Mouse (Mus musculus) right cerebral cortex, postnatal 36 days (tissue): Measurements from ENCODE around the gene Klhl30.
A peak's percentile ranks its signal among the peaks of the same experiment; 100 is the strongest.

Experiments used
- DNase-seq, 2 experiments: peaks; one replicate each; pipeline ENCODE4 v3.0.0; 2022; ENCODE audit warnings: low spot score in 2 of 2, mixed read lengths in 1 of 2

Klhl30 gene

DNA sequence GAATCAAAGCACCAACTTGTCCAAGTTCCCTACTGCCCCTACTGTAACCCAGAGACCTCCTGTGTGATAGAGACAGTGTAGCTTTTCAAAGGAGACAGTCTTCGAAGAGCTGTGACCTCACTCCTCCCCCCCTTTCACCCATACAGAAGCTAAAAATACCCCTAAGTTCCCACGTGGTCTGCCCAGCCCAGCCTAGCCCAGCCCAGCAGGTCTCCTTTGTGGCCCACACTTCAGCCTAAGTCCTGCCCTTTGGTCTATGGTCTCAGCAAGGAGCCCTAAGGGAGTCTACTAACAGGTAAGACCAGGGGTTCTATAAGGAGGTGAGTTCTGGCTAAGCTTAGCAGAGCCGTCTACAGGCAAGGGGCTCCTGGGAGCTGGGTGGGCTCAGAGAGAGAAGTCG is at the start of gene Klhl30:
Gene Klhl30, plus strand, starts transcription at position 176 of the 400 bp plus-strand sequence.
- no peak for DNase-seq

GRCm38 (mm10) chr1:91301206-91301920 is 49.5 kb upstream of the Klhl30 start:
- no peak for DNase-seq

DNA sequence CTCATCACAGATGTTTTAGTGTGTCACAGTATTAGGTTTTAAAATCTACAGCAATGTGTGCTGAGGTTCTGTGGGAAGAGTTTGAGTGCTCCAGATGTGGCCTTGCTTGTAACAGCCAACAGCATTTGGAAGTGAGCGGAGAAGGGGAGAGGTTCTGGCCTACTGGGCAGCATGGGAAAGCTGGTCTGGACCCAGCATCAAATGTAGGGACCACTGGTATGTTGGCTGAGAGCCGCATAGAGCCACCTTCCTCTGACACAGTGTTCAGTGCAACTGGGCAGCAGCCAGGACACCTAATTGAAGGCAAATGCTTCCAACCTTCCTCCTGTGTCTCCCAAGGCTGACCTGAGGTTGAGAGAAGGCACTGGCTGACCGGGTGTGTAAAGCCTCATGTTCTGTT is 48.8 kb upstream of the Klhl30 start:
- DNase-seq: no peak

DNA sequence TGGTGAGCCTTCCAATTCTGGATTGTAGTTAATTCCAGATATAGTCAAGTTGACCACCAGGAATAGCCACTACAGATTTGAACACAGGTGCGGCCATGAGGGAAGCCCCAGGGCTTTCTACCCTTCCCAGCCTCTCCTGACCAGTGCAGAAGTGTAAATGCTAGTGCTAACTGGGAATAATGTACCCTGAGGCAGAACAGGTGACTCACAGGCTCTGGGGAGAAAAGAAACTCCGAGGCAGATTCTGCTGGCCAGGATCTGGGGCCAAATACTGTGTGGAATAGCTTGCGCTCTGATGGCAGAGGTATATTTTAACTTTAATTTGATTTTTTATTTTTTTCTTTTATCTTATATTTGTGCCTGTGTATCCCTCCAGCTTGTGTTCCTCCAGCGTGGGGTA is 46.2 kb upstream of the Klhl30 start:
- no peak for DNase-seq

- DNase-seq: no peak
Measured at GRCm38 (mm10) chr1:91309366-91310085, 41.3 kb upstream of the Klhl30 start.

DNA sequence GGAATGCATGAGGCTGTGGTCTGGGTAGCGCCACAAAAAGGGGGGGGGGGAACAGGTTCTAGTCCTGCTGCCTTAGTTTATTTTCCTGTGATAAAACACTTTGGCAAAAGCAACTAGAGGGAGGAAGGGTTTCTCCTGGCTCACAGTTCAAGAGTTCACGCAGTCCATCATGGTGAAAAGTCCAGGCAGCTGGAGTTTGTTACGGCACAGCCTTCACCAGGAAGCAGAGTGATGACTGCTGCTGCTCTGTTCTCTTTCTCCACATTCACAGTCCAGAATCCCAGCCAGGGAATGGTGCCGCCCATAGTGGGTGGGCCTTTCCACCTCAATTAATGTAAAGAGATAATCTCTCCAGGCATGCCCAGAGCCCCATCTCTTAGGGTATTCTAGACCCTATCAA is 38.5 kb upstream of the Klhl30 start:
- no peak for DNase-seq

DNA sequence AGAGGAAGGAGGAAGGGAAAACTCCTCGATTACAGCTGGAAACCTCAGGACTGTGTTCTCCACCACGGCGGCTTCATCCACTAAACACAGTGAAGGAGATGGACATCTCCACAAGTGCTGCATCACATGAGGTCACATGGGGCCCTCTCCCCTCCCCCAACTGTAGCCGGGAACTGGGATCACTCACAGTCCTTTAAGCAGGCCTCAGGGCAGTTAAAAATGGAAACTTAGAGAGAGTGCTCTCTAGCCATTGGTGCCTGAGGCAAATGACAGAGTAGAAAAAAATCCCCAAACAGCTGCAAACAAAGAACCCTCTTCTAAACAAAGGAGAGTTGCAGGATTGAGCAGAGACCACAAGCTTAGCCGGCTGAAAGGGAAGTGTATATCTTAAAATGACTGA is 37.6 kb upstream of the Klhl30 start:
- DNase-seq: no peak

GRCm38 (mm10) chr1:91317656-91318055 is 33.2 kb upstream of the Klhl30 start:
- no peak for DNase-seq

- no peak for DNase-seq
Measured at GRCm38 (mm10) chr1:91321760-91322438, 28.9 kb upstream of the Klhl30 start, which contains the start of gene Espnl. Gene Espnl, plus strand, starts transcription at chr1:91322075.

DNA sequence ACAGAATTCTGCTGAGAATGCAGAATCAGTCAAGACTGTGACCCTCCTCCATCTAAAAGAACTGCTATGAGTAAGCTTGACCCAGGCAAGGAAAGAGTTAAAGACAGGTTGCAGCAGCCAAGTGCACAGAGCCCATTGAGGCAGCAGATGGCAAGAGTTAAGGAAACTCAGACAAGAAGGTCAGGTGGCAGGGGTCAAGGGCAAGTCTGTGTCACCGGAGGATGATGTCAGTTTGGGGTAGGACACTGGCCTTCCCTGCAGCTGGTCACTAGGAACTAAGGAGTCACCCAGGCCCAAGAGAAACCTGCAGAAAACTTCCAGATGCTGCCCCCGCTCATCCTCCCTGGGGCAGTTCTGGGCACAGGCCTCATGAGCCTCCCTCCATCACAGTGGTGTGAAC is 26.2 kb upstream of the Klhl30 start:
- DNase-seq: no peak

- DNase-seq: no peak
Measured at GRCm38 (mm10) chr1:91325488-91326042, 25.3 kb upstream of the Klhl30 start.

DNA sequence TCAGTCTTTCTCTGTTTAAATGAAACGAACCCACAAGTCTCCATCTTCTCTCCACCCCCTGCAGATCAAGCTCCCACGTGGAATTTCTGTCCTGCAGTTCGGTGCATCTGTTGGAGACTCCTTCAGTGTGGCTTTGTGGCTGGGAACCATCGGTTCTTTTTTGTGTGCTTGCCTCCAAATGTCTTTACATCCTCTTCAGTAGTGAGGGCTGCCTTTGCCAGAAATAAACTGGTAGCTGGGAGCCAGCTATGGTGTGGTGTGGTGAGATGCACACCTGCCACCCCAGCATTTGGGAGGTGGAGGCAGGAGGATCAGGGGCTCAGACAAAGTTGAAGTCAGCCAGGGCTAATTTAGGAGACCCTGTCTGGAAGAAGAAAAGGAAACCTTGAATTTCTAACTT is 18.7 kb upstream of the Klhl30 start:
- DNase-seq: peak; percentile 38 to 43

GRCm38 (mm10) chr1:91333582-91333981 is 17.2 kb upstream of the Klhl30 start:
- DNase-seq: no peak

DNA sequence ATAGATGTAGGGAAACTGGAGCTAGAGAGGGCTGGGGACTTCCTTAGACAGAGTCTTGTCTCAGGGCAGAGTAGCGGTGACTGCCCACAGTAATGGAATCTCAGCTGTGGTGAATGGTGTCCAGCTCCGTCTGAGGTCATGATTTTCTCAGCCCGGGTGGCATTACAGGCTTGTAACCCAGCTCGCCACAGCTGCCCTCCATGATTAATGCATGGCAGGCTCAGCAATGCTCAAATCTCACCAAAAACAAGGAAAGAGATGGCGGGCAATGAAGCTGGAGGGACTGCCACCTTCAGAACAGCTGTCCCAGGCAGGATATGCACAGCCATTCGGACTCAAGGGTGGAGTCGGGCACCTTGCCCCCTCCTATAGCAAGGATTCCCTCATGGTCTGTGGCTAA is 13.5 kb upstream of the Klhl30 start:
- DNase-seq: no peak

DNA sequence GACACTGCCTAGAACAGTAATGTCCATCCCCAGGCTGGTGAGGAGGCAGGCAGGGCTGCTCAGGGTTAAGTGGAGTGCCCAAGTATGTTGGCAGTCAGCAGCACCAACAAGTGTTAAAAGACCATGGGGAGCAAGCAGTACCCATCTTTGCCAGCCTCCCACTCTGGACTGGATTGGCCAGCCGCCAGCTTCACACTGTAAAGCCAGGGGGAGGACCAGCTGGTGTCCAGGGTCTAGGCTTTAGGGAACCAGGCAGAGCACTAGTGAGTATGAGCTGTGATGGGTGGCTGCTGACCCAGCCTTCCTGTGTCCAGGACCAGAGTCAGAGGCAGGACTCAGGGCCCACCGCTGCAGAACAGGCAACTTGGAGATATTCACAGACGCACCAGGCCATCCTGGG is 6.8 kb upstream of the Klhl30 start:
- DNase-seq: no peak

DNA sequence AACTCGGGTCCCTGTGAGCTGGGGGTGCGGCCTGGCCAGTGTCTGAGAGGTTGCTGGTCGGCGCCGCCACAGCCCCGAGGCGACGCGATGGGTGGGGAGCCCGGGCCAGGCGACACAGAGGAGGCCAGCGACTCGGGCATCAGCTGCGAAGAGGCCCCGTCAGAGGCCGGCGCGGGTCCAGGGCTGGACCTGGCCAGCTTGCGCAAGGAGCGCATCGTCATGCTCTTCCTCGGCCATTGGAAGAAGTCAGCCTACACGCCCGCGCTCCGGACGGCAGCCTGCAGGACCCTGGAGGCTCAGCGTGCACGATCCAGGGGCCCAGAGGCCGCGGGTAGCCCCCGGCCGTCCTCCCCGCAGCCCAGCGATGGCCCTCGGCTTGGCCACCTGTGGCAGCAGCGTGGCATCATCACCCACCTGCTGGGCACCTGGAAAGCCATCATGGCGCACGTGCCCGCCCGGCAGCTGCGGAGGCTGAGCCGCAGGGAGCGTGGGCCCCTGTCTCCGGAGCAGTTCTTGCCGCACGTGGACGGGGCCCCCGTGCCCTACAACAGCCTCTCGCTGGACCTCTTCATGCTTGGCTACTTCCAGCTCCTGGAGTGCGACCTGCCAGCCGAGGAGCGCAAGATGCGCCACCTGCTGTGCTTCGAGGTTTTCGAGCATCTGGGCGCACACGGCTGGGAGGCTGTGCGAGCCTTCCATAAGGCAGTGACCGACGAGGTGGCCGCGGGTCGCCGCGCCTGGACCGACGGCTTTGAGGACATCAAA is 5.7 kb upstream of the Klhl30 start:
- DNase-seq: no peak

DNA sequence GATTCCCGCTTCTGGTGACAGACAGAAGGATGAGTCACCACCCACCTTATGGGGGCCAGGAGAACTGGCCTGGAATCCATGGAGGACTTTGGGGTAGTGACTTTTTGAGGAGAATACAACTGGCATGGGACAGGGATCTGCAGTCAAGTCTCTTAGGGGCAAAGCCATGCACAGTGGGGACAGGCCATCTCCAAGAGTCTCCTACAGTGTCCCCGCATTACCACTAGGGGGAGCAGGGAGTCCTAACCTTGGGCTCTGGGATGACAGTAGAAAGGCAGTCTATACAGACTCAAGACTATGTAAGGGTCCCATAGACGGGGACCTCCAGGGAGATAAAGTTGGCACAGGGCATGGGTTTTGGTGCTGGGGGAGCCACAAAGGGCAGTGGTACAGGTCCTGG is 3.9 kb upstream of the Klhl30 start:
- DNase-seq: no peak

DNA sequence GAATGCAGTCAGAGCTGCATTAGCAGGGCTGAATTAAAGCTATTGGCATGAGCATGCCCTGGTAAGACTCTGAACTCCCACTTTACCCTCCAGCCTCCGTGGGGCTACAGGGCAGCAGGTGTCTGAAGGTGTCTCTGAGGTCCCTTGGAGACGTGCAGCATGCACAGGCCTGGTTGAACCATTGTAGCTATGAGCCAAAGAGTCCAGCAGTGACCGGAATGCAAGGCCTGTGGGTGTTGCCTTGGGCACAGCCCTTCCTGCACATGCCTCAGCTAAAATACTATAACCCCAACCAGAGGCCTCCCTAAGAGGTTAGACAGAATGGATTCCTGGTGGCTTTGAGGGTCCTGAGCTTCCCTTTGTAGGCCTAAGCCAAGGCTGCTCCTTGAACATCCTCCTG is 433 bp downstream of the Klhl30 start:
- DNase-seq: no peak

GRCm38 (mm10) chr1:91352277-91352676 is 1.5 kb downstream of the Klhl30 start:
- peak in 1 of 2 experiments; percentile 23 for DNase-seq

DNA sequence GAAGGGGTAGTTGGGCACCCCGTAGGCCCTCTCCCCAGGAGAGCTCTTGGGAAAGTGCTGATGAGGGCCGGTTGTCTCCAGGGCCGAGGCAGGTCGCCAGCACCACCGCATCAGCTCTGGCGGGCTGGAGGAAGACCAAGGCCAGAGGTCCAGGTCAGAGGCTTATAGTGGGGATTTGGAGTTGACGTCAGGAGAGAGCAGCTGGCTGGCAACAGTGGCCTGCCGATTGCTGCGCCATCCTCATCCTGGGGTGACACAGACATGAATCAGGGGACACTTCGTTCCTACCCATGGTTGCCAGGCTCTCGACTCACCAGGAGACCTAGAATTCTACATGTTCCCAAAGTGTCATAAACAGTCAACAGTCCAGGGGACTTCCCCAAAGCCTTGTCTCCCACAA is 5.3 kb downstream of the Klhl30 start:
- no peak for DNase-seq

DNA sequence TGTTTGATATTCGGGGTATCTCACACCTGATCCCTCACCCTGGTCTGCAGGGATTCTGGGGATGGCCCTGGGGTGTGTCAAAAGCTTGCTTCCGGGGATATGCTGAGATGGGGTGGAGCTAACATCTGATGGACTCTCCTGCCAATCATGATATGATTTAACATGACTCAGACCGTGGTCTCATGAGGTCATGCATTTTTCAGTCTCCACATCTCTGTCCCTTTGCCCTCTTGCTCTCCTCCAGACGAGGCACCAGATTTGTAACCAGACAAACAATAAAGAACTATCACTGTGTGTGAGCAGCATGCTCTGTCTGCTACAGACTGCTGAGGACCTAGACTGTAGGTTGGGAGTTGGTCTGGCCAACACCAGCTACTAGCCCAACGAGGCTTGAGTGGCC is 11.3 kb downstream of the Klhl30 start:
- DNase-seq: no peak
